Mouse (Mus musculus) liver, embryonic 18 days (tissue): ENCODE data around the gene Slc25a38. TPM values are rescaled to one million over a fixed set of nuclear protein-coding genes. Genes with fewer than 3 reads are reported as not detected.

Experiments
- polyA plus RNA-seq: library from polyadenylated mRNA; depleted of rRNA; stranded (reverse); fragments of >200 nt; gene quantifications from 2 replicates; pipeline ENCODE4 v1.2.3, GENCODE M21; 2012; rRNA removed

Slc25a38 gene
- polyA plus RNA-seq: 49.3 and 56.4 TPM in 2 replicates

GRCm38 (mm10) chr9:120110211-120111018 is at the start of gene Slc25a38:
Slc25a38 (plus strand) TSS chr9:120110374.

GRCm38 (mm10) chr9:120069779-120070178 is 40.4 kb upstream of the Slc25a38 start, which contains the start of gene Cx3cr1:
Cx3cr1 (minus strand) TSS chr9:120069879.

GRCm38 (mm10) chr9:120091696-120092238 is 18.4 kb upstream of the Slc25a38 start, which contains the start of gene Ccr8:
Ccr8 (plus strand) TSS chr9:120092114.

GRCm38 (mm10) chr9:120127538-120128251 is 17.5 kb downstream of the Slc25a38 start, which contains the start of gene Rpsa:
Rpsa (plus strand) TSS chr9:120127689.

GRCm38 (mm10) chr9:120149222-120149828 is 39.2 kb downstream of the Slc25a38 start, which contains the start of gene Mobp:
Mobp (plus strand) TSS chr9:120149707.

Other genes starting within 250 kb of the Slc25a38 start
- 13.9 and 15.6 TPM in 2 replicates for gene Wdr48, start 215.5 kb upstream of the Slc25a38 start, polyA plus RNA-seq
- 6.6 and 8.4 TPM in 2 replicates for gene Gorasp1, start 172.8 kb upstream of the Slc25a38 start, polyA plus RNA-seq
- 0.24 and 0.37 TPM in 2 replicates for gene Ttc21a, start 172.8 kb upstream of the Slc25a38 start, polyA plus RNA-seq
- gene Csrnp1, start 125.7 kb upstream of the Slc25a38 start, polyA plus RNA-seq: 10.8 and 14.8 TPM in 2 replicates
- gene Xirp1, start 86.8 kb upstream of the Slc25a38 start, polyA plus RNA-seq: 0.02 TPM in 2 replicates
- 1.3 and 2.2 TPM in 2 replicates for gene Cx3cr1, start 40.5 kb upstream of the Slc25a38 start, polyA plus RNA-seq
- gene Ccr8, start 18.3 kb upstream of the Slc25a38 start, polyA plus RNA-seq: not detected in 2 replicates
- 1,276 and 1,383 TPM in 2 replicates for gene Rpsa, start 17.3 kb downstream of the Slc25a38 start, polyA plus RNA-seq
- not detected in 2 replicates for gene Mobp, start 39.3 kb downstream of the Slc25a38 start, polyA plus RNA-seq
- gene Myrip, start 191.1 kb downstream of the Slc25a38 start, polyA plus RNA-seq: 0.04 and 0.10 TPM in 2 replicates